Comparison of ENCODE assay signal across 8 mouse cellular contexts in the genomic region with DNA sequence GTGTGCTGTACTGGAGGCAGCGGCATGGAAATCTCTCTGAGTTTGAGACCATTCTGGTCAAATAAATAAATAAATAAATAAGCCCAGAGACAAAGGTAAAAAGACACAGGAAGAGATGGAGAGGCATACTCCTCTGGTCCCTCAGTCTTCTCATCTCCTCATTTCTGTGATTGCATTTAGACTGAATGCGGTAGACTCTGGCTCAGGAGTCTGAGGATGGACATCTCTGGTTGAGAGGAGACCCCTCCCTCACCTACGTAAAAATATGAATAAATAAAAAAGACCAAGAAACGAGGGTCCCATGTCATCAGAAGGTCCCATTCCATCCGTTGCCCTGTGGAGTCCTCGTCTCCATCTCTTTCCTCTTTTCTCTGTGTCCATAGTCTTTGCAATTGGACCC. TPM values are rescaled to one million over a fixed set of nuclear protein-coding genes. Genes with fewer than 3 reads are reported as not detected.
DNase-seq lines count a peak whose midpoint lies in the region; ATAC-seq and TF ChIP-seq lines count a peak whose summit lies in the region.

No protein-coding gene starts in this region.

- no peaks in the 10 kb centered on the region for H3K9me3 ChIP-seq in kidney, embryonic 14.5 days (ENCODE audit: control insufficient read depth, low read length)
- no peaks in the 10 kb centered on the region for H3K9me3 ChIP-seq in embryonic facial prominence, embryonic 15.5 days (replicated peaks)
- 0 out of 2 replicates have a peak, but pooled peaks cover 3% of the 10 kb centered on the region for H3K9me3 ChIP-seq in intestine, embryonic 16.5 days (ENCODE audit: control insufficient read depth, low read length)
- H3K9me3 ChIP-seq in midbrain, postnatal 0 days (ENCODE audit: low read length) = no peaks in the 10 kb centered on the region

- H3K36me3 ChIP-seq in kidney, embryonic 14.5 days (ENCODE audit: control insufficient read depth, insufficient read depth, low read length) = no peaks in the 10 kb centered on the region
- no peaks in the 10 kb centered on the region for H3K36me3 ChIP-seq in embryonic facial prominence, embryonic 15.5 days
- H3K36me3 ChIP-seq in intestine, embryonic 16.5 days (ENCODE audit: control insufficient read depth, insufficient read depth, low read length) = no peaks in the 10 kb centered on the region
- H3K36me3 ChIP-seq in midbrain, postnatal 0 days (ENCODE audit: insufficient read depth, low read length) = no peaks in the 10 kb centered on the region

- 31% methylated on average over 6 of the region's 6 CpGs for whole genome bisulfite sequencing in kidney, embryonic 14.5 days
- WGBS in embryonic facial prominence, embryonic 15.5 days = 28% methylated on average over 6 of the region's 6 CpGs
- WGBS in intestine, embryonic 16.5 days = 26% methylated on average over 6 of the region's 6 CpGs
- 21% methylated on average over 6 of the region's 6 CpGs for WGBS in midbrain, postnatal 0 days

- no peak for DNase-seq in kidney, postnatal 36 days
- no peak for DNase-seq in midbrain, postnatal 0 days (ENCODE audit: low spot score)
- no peak for DNase-seq in adrenal gland, postnatal 14 days
- DNase-seq in adrenal gland, adult 18-20 months (ENCODE audit: low spot score in 2 of 2) = no peak
- no peak for DNase-seq in spleen, adult 12 weeks (ENCODE audit: low spot score)

- no peak overlapping the region for H3K9ac ChIP-seq in kidney, embryonic 14.5 days (ENCODE audit: low read depth, low read length)
- H3K9ac ChIP-seq in embryonic facial prominence, embryonic 15.5 days = no peak overlapping the region
- no peak overlapping the region for H3K9ac ChIP-seq in intestine, embryonic 16.5 days (ENCODE audit: low read depth, low read length)
- H3K9ac ChIP-seq in midbrain, postnatal 0 days (replicated peaks; ENCODE audit: low read length, poor library complexity, severe bottlenecking) = peak overlapping the region; percentile 84

- no peak overlapping the region for H3K27ac ChIP-seq in kidney, embryonic 14.5 days (ENCODE audit: low read depth, low read length)
- H3K27ac ChIP-seq in embryonic facial prominence, embryonic 15.5 days (replicated peaks) = no peak overlapping the region
- no peak overlapping the region for H3K27ac ChIP-seq in intestine, embryonic 16.5 days (ENCODE audit: low read length)
- peak overlapping the region; percentile 76 for H3K27ac ChIP-seq in midbrain, postnatal 0 days (ENCODE audit: low read depth, low read length)

- no peak for TF ChIP-seq CTCF in midbrain, postnatal 0 days (IDR thresholded peaks at IDR 0.05)

- no peak for ATAC-seq in kidney, embryonic 14.5 days (ENCODE audit: low FRiP score, low TSS enrichment)
- ATAC-seq in embryonic facial prominence, embryonic 15.5 days (ENCODE audit: insufficient number of reproducible peaks, low FRiP score, low TSS enrichment, low read depth) = no peak
- ATAC-seq in intestine, embryonic 16.5 days = no peak
- peak; percentile 6; the same call in 1 of the 2 replicates for ATAC-seq in midbrain, postnatal 0 days (ENCODE audit: low FRiP score)

- H3K4me3 ChIP-seq in kidney, embryonic 14.5 days (ENCODE audit: low read length) = peak overlapping the region; percentile 17; the same call in 1 of the 2 replicates
- peak overlapping the region; percentile 21 for H3K4me3 ChIP-seq in embryonic facial prominence, embryonic 15.5 days (replicated peaks)
- H3K4me3 ChIP-seq in intestine, embryonic 16.5 days (ENCODE audit: low read length) = peak overlapping the region; percentile 11
- peak overlapping the region; percentile 63 for H3K4me3 ChIP-seq in midbrain, postnatal 0 days (ENCODE audit: low read depth, low read length)

- no peaks in the 10 kb centered on the region for H3K4me1 ChIP-seq in kidney, embryonic 14.5 days (ENCODE audit: control insufficient read depth, insufficient read depth, low read length)
- H3K4me1 ChIP-seq in embryonic facial prominence, embryonic 15.5 days = peaks cover 7% of the 10 kb centered on the region
- peaks cover 5% of the 10 kb centered on the region; the same call in 1 of the 2 replicates for H3K4me1 ChIP-seq in intestine, embryonic 16.5 days (ENCODE audit: control insufficient read depth, insufficient read depth, low read length)
- H3K4me1 ChIP-seq in midbrain, postnatal 0 days (ENCODE audit: insufficient read depth, low read length) = peaks cover 10% of the 10 kb centered on the region

- peaks cover 10% of the 10 kb centered on the region; the same call in 1 of the 2 replicates for H3K27me3 ChIP-seq in kidney, embryonic 14.5 days (ENCODE audit: control insufficient read depth, insufficient read depth, low read length)
- H3K27me3 ChIP-seq in embryonic facial prominence, embryonic 15.5 days = peaks cover 20% of the 10 kb centered on the region
- peaks cover 11% of the 10 kb centered on the region for H3K27me3 ChIP-seq in intestine, embryonic 16.5 days (replicated peaks; ENCODE audit: control insufficient read depth, insufficient read depth, low read length)
- no peaks in the 10 kb centered on the region for H3K27me3 ChIP-seq in midbrain, postnatal 0 days (ENCODE audit: insufficient read depth, low read length)

- H3K4me2 ChIP-seq in kidney, embryonic 14.5 days (replicated peaks; ENCODE audit: low read depth, low read length) = peak overlapping the region; percentile 37
- peak overlapping the region; percentile 47 for H3K4me2 ChIP-seq in embryonic facial prominence, embryonic 15.5 days (replicated peaks)
- H3K4me2 ChIP-seq in intestine, embryonic 16.5 days (ENCODE audit: low read depth, low read length) = peak overlapping the region; percentile 32
- H3K4me2 ChIP-seq in midbrain, postnatal 0 days (ENCODE audit: low read depth, low read length, poor library complexity, severe bottlenecking) = peak overlapping the region; percentile 75

RNA-seq across cellular contexts. Expression of a gene that starts 0.3 kb away (rescaled TPM):
- polyA plus RNA-seq in kidney, embryonic 14.5 days (2014; fragmentation: Nextera tagmentation; extraction: Ambion mirVana) = not detected in 2 replicates
- 1.4 and 2.8 TPM in 2 replicates for polyA plus RNA-seq in embryonic facial prominence, embryonic 15.5 days (2015; fragmentation: Nextera tagmentation; extraction: Ambion mirVana)
- 4.4 TPM in 2 replicates for polyA plus RNA-seq in intestine, embryonic 16.5 days (2015; fragmentation: Nextera tagmentation; extraction: Ambion mirVana)
- 248 and 270 TPM in 2 replicates for total RNA-seq in midbrain, postnatal 0 days (2014; rRNA removed)
- 264 and 287 TPM in 2 replicates for polyA plus RNA-seq in midbrain, postnatal 0 days (2015; fragmentation: Nextera tagmentation; extraction: Ambion mirVana)
- 2.8 and 3.8 TPM in 2 replicates for total RNA-seq in adrenal gland, postnatal 14 days (2021)
- 1 to 10 TPM; 2.5 to 4.9 TPM for total RNA-seq in adrenal gland, adult 18-20 months (2021)

RNA-seq across cellular contexts. Expression of a gene that starts 16.6 kb away (rescaled TPM):
- 0.43 and 1.0 TPM in 2 replicates for polyA plus RNA-seq in kidney, embryonic 14.5 days (2014; fragmentation: Nextera tagmentation; extraction: Ambion mirVana)
- 1.5 and 2.0 TPM in 2 replicates for polyA plus RNA-seq in embryonic facial prominence, embryonic 15.5 days (2015; fragmentation: Nextera tagmentation; extraction: Ambion mirVana)
- 1.1 and 1.3 TPM in 2 replicates for polyA plus RNA-seq in intestine, embryonic 16.5 days (2015; fragmentation: Nextera tagmentation; extraction: Ambion mirVana)
- total RNA-seq in midbrain, postnatal 0 days (2014; rRNA removed) = 22.3 and 29.6 TPM in 2 replicates
- 21.7 and 22.7 TPM in 2 replicates for polyA plus RNA-seq in midbrain, postnatal 0 days (2015; fragmentation: Nextera tagmentation; extraction: Ambion mirVana)
- 1.4 and 26.4 TPM in 2 replicates for total RNA-seq in adrenal gland, postnatal 14 days (2021)
- total RNA-seq in adrenal gland, adult 18-20 months (2021) = 1 to 10 TPM; 1.8 to 2.7 TPM

RNA-seq across cellular contexts. Expression of a gene that starts 19.7 kb away (rescaled TPM):
- polyA plus RNA-seq in kidney, embryonic 14.5 days (2014; fragmentation: Nextera tagmentation; extraction: Ambion mirVana) = 427 and 433 TPM in 2 replicates
- 442 and 451 TPM in 2 replicates for polyA plus RNA-seq in embryonic facial prominence, embryonic 15.5 days (2015; fragmentation: Nextera tagmentation; extraction: Ambion mirVana)
- 354 and 363 TPM in 2 replicates for polyA plus RNA-seq in intestine, embryonic 16.5 days (2015; fragmentation: Nextera tagmentation; extraction: Ambion mirVana)
- total RNA-seq in midbrain, postnatal 0 days (2014; rRNA removed) = 1,154 and 1,456 TPM in 2 replicates
- 590 and 632 TPM in 2 replicates for polyA plus RNA-seq in midbrain, postnatal 0 days (2015; fragmentation: Nextera tagmentation; extraction: Ambion mirVana)
- total RNA-seq in adrenal gland, postnatal 14 days (2021) = 574 and 611 TPM in 2 replicates
- 100 to 1,000 TPM; 517 to 525 TPM for total RNA-seq in adrenal gland, adult 18-20 months (2021)

RNA-seq across cellular contexts. Expression of a gene that starts 20.0 kb away (rescaled TPM):
- not detected in 2 replicates for polyA plus RNA-seq in kidney, embryonic 14.5 days (2014; fragmentation: Nextera tagmentation; extraction: Ambion mirVana)
- not detected in 2 replicates for polyA plus RNA-seq in embryonic facial prominence, embryonic 15.5 days (2015; fragmentation: Nextera tagmentation; extraction: Ambion mirVana)
- polyA plus RNA-seq in intestine, embryonic 16.5 days (2015; fragmentation: Nextera tagmentation; extraction: Ambion mirVana) = 0.20 and 0.40 TPM in 2 replicates
- total RNA-seq in midbrain, postnatal 0 days (2014; rRNA removed) = not detected in 2 replicates
- polyA plus RNA-seq in midbrain, postnatal 0 days (2015; fragmentation: Nextera tagmentation; extraction: Ambion mirVana) = not detected in 2 replicates
- not detected in 2 replicates for total RNA-seq in adrenal gland, postnatal 14 days (2021)
- not detected for total RNA-seq in adrenal gland, adult 18-20 months (2021)

RNA-seq across cellular contexts. Expression of a gene that starts 34.7 kb away (rescaled TPM):
- 16.0 and 18.6 TPM in 2 replicates for polyA plus RNA-seq in kidney, embryonic 14.5 days (2014; fragmentation: Nextera tagmentation; extraction: Ambion mirVana)
- polyA plus RNA-seq in embryonic facial prominence, embryonic 15.5 days (2015; fragmentation: Nextera tagmentation; extraction: Ambion mirVana) = 12.7 and 15.5 TPM in 2 replicates
- 7.4 and 7.8 TPM in 2 replicates for polyA plus RNA-seq in intestine, embryonic 16.5 days (2015; fragmentation: Nextera tagmentation; extraction: Ambion mirVana)
- 23.6 and 30.8 TPM in 2 replicates for total RNA-seq in midbrain, postnatal 0 days (2014; rRNA removed)
- 16.3 and 17.8 TPM in 2 replicates for polyA plus RNA-seq in midbrain, postnatal 0 days (2015; fragmentation: Nextera tagmentation; extraction: Ambion mirVana)
- total RNA-seq in adrenal gland, postnatal 14 days (2021) = 30.5 and 36.6 TPM in 2 replicates
- 10 to 100 TPM; 27.6 to 36.4 TPM for total RNA-seq in adrenal gland, adult 18-20 months (2021)

Comparison
In these comparisons a context has a peak if more than half of its experiments do, and no peak if none do; other contexts are left out.
1. H3K4me3 ChIP-seq: peak in every context shown above with its lines; median percentile 63 in midbrain, postnatal 0 days; 21 in embryonic facial prominence, embryonic 15.5 days; 17 in kidney, embryonic 14.5 days; 11 in intestine, embryonic 16.5 days.
2. RNA of a gene that starts 0.3 kb away (polyA plus RNA-seq): 264 to 287 TPM in midbrain, postnatal 0 days; 4.4 TPM in intestine, embryonic 16.5 days, 1.4 to 2.8 TPM in embryonic facial prominence, embryonic 15.5 days and not detected in kidney, embryonic 14.5 days; every median in the first group is over 10 times any median in the second.
3. Peak in every context shown above with its lines, with median percentiles within 50 percentile points of each other: H3K4me2 ChIP-seq.